Mouse (Mus musculus): Measurements from ENCODE around the gene Clptm1. TPM values are rescaled to one million over a fixed set of nuclear protein-coding genes. Genes with fewer than 3 reads are reported as not detected.

Gene Clptm1
- 10 to 100 TPM; 82.8 to 99.6 TPM for polyA plus RNA-seq (2012; fragmentation: generic; extraction: Trizol)

GRCm38 (mm10) chr7:19664955-19665841 is at the start of gene Clptm1:
Gene Clptm1 (minus strand): TSS chr7:19665033.

GRCm38 (mm10) chr7:19698907-19699826 is 34.3 kb upstream of the Clptm1 start, which contains the start of gene Apoe:
Gene Apoe (minus strand): TSS chr7:19699188.

GRCm38 (mm10) chr7:19691873-19692865 is 27.3 kb upstream of the Clptm1 start, which contains the start of gene Apoc1:
Gene Apoc1 (minus strand): TSS chr7:19692660.

GRCm38 (mm10) chr7:19681202-19681694 is 16.4 kb upstream of the Clptm1 start, which contains the start of the genes Gm44805 and Apoc4:
Gene Gm44805 (minus strand): TSS chr7:19681423.
Gene Apoc4 (minus strand): TSS chr7:19681479.

GRCm38 (mm10) chr7:19677872-19678271 is 13.0 kb upstream of the Clptm1 start, which contains the start of gene Apoc2:
Gene Apoc2 (minus strand): TSS chr7:19677941.

GRCm38 (mm10) chr7:19629361-19629734 is 35.5 kb downstream of the Clptm1 start, which contains the start of gene Relb:
Gene Relb (minus strand): TSS chr7:19629438.

GRCm38 (mm10) chr7:19603849-19604605 is 60.8 kb downstream of the Clptm1 start, which contains the start of gene Clasrp:
Gene Clasrp (minus strand): TSS chr7:19604486.

Other genes starting within 250 kb of the Clptm1 start
- 10 to 100 TPM in 1 of 2 experiments, 1 to 10 TPM in 1; 7.2 to 16.0 TPM for gene Mark4, start 206.2 kb downstream of the Clptm1 start, polyA plus RNA-seq (2012; fragmentation: generic; extraction: Trizol)
- gene Exoc3l2, start 201.7 kb downstream of the Clptm1 start, polyA plus RNA-seq (2012; fragmentation: generic; extraction: Trizol), result under 1 TPM; 0.06 to 0.08 TPM
- gene Bloc1s3, start 156.7 kb downstream of the Clptm1 start, polyA plus RNA-seq (2012; fragmentation: generic; extraction: Trizol), result 1 to 10 TPM; 2.8 to 7.6 TPM
- gene Trappc6a, start 156.6 kb downstream of the Clptm1 start, polyA plus RNA-seq (2012; fragmentation: generic; extraction: Trizol), result 100 to 1,000 TPM in 1 of 2 experiments, 10 to 100 TPM in 1; 46.3 to 112 TPM
- gene Nkpd1, start 147.2 kb downstream of the Clptm1 start, polyA plus RNA-seq (2012; fragmentation: generic; extraction: Trizol), result under 1 TPM; 0.01 to 0.32 TPM
- gene Ppp1r37, start 102.0 kb downstream of the Clptm1 start, polyA plus RNA-seq (2012; fragmentation: generic; extraction: Trizol), result 10 to 100 TPM; 33.3 to 45.0 TPM
- gene Zfp296, start 87.7 kb downstream of the Clptm1 start, polyA plus RNA-seq (2012; fragmentation: generic; extraction: Trizol), result under 1 TPM in 1 of 2 experiments, not detected in 1; 0.07 TPM
- 100 to 1,000 TPM; 127 to 141 TPM for gene Gemin7, start 87.4 kb downstream of the Clptm1 start, polyA plus RNA-seq (2012; fragmentation: generic; extraction: Trizol)
- 10 to 100 TPM; 11.9 to 28.1 TPM for gene Clasrp, start 60.5 kb downstream of the Clptm1 start, polyA plus RNA-seq (2012; fragmentation: generic; extraction: Trizol)
- gene Relb, start 35.6 kb downstream of the Clptm1 start, polyA plus RNA-seq (2012; fragmentation: generic; extraction: Trizol), result 10 to 100 TPM; 11.9 to 33.1 TPM
- under 1 TPM in 1 of 2 experiments, not detected in 1; 0.94 TPM for gene Apoc2, start 12.9 kb upstream of the Clptm1 start, polyA plus RNA-seq (2012; fragmentation: generic; extraction: Trizol)
- gene Gm44805, start 16.4 kb upstream of the Clptm1 start, polyA plus RNA-seq (2012; fragmentation: generic; extraction: Trizol), result not detected
- gene Apoc4, start 16.4 kb upstream of the Clptm1 start, polyA plus RNA-seq (2012; fragmentation: generic; extraction: Trizol), result 1 to 10 TPM in 1 of 2 experiments, not detected in 1; 4.6 TPM
- gene Apoc1, start 27.6 kb upstream of the Clptm1 start, polyA plus RNA-seq (2012; fragmentation: generic; extraction: Trizol), result 10 to 100 TPM in 1 of 2 experiments, not detected in 1; 23.3 TPM
- gene Apoe, start 34.2 kb upstream of the Clptm1 start, polyA plus RNA-seq (2012; fragmentation: generic; extraction: Trizol), result 10 to 100 TPM in 1 of 2 experiments, under 1 TPM in 1; 0.54 to 25.5 TPM
- 100 to 1,000 TPM in 1 of 2 experiments, 10 to 100 TPM in 1; 73.6 to 172 TPM for gene Tomm40, start 50.4 kb upstream of the Clptm1 start, polyA plus RNA-seq (2012; fragmentation: generic; extraction: Trizol)
- gene Nectin2, start 85.5 kb upstream of the Clptm1 start, polyA plus RNA-seq (2012; fragmentation: generic; extraction: Trizol), result 10 to 100 TPM; 10.7 to 22.9 TPM
- gene Bcam, start 106.0 kb upstream of the Clptm1 start, polyA plus RNA-seq (2012; fragmentation: generic; extraction: Trizol), result under 1 TPM; 0.04 to 0.12 TPM
- under 1 TPM in 1 of 2 experiments, not detected in 1; 0.06 TPM for gene Cblc, start 131.8 kb upstream of the Clptm1 start, polyA plus RNA-seq (2012; fragmentation: generic; extraction: Trizol)
- gene Bcl3, start 157.7 kb upstream of the Clptm1 start, polyA plus RNA-seq (2012; fragmentation: generic; extraction: Trizol), result 10 to 100 TPM in 1 of 2 experiments, 1 to 10 TPM in 1; 3.7 to 20.3 TPM
- gene Gm19345, start 187.0 kb upstream of the Clptm1 start, polyA plus RNA-seq (2012; fragmentation: generic; extraction: Trizol), result under 1 TPM in 1 of 2 experiments, not detected in 1; 0.12 TPM
- gene Ceacam16, start 196.3 kb upstream of the Clptm1 start, polyA plus RNA-seq (2012; fragmentation: generic; extraction: Trizol), result under 1 TPM in 1 of 2 experiments, not detected in 1; 0.04 TPM
- gene Ceacam19, start 222.9 kb upstream of the Clptm1 start, polyA plus RNA-seq (2012; fragmentation: generic; extraction: Trizol), result not detected